Mouse (Mus musculus) fibroblast of lung, adult 2 months (primary cell): ENCODE measurements at regions not wholly inside any gene's neighbourhood (a gene's known extent, or its start where the extent isn't known, plus 50 kb on each side); places are given as distances from the start of the nearest gene placed in this dataset.
A peak's percentile ranks its signal among the peaks of the same experiment; 100 is the strongest.

Experiments used
- DNase-seq: peaks from one replicate; pipeline ENCODE4 v3.0.0-alpha.2; 2011; ENCODE audit warnings: low read depth

GRCm38 (mm10) chrX:158544021-158544420 lies 500.9 kb upstream of the Cnksr2 start:
- no peak for DNase-seq

DNA sequence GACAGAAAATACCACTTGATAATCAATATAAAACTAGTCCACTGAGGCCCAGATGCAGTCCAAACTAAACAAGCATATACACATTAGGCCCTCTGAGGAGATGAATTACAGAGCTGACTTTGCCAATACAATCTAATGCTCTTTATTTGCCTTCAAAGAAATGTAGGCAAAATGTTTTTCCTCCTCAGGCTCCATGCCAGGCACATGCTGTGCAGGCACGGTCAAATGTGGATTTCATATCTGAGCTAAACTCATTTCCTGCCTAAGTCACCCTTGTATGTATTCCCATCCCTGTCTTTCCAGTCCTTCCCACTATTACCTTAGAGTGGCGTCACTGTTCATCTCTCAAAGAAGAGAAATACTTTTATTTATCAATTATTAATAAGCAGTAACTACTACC lies 534.8 kb upstream of the Cnksr2 start:
- no peak for DNase-seq

DNA sequence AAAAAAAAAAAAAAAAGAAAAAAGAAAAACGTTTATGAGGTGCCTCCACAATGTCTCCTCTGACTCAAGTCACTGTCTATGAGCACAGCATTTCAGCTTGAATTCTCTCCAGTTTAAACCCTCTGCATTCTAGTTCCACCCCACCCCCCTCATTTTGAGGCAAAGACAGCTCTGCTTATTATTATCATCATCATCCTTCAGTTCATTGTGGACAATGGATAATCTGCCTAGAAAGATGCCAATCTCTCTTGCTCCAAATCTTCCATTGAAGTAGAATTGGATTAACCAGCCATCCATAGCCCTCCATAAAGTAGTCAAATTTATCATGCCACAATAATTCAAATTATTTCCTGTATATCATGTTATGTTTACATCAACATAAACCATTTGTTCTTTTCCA lies 570.0 kb upstream of the Cnksr2 start:
- DNase-seq = no peak

- no peak for DNase-seq
Measured at GRCm38 (mm10) chrX:158613607-158614006, 570.5 kb upstream of the Cnksr2 start.

- no peak for DNase-seq
Measured at GRCm38 (mm10) chrX:158614029-158614428, 570.9 kb upstream of the Cnksr2 start.

- DNase-seq = no peak
Measured at GRCm38 (mm10) chrX:158614452-158614851, 571.4 kb upstream of the Cnksr2 start.

DNA sequence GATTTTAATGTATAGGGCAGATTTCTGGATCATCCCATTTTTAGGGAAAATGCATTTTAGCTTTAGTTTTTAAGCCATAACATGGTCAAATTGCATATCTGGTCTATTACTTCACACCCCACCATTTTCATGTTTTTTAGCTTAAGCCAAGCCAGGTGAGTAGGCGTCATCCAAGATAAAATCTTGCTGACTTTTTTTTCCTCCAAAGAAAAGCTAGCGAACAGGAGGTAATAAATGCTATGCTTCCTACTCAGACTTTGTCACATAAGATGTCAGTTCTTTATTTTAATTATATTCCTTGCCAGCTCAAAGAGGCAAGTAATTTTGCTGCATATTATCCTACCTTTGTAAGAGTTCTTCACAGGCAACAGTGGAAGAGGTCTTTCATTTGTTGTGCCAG lies 572.0 kb upstream of the Cnksr2 start:
- DNase-seq = no peak

GRCm38 (mm10) chrX:158627390-158627789 lies 582.7 kb upstream of the Rps6ka3 start:
- no peak for DNase-seq

DNA sequence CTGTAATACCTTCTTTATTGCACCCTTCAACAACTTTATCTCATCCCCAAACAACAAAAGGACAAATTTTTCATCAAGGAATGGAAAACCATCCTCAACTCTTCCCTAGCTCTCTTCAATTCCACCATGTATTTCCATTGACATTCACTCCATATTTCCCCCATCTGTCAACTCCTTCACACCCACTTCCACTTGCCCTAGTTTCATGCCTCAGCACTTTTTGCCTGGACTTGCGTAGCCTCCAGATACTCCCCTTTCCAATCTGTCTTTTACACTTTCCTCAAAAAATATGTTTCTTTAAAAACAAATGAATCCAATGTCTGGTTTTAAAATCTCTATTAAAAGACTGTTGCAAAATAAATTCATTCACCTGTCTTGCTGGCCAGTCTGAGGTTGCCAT lies 577.7 kb upstream of the Rps6ka3 start:
- no peak for DNase-seq

DNA sequence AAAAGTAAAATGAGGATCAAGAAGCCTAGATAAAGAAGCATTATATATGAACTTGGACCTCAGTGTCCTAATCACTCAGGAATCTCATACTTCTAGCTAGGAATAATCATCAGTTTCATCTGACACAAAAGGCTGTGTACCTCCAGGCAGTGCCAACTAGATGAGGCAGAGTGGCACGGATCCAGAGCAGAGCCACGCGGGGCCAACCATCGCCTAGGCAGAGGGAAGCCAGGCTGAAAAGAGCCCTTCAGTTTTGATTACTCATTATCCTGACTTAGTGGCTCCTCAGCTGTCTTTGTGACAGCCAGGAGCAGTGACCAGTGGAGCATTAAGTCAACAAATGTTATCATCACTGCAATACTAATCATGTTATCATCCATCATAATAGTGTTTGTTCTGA lies 557.9 kb upstream of the Rps6ka3 start:
- DNase-seq = no peak

GRCm38 (mm10) chrX:158656188-158656587 lies 553.9 kb upstream of the Rps6ka3 start:
- DNase-seq = no peak

- DNase-seq = no peak
Measured at GRCm38 (mm10) chrX:158694191-158694590, 515.9 kb upstream of the Rps6ka3 start.

- DNase-seq = no peak
Measured at GRCm38 (mm10) chrX:158703411-158703810, 506.7 kb upstream of the Rps6ka3 start.

DNA sequence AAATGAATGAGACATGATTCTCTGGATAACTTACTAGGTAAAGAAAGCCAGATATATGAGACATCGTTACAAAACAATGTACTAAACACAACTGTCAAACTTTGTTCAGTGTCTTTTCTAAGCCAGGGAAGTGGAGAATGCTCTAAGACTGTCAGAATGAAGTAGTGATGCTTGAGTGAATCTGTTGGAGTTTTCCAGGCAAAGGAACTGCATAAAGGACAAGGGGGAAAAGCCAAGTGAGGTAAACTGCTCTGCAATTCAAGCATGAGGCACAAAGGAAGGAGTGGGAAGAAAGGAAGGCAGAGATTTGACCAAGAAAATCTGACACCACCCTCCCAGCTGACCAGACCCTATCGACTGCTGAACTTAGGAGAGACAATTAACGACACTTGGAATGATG lies 500.3 kb upstream of the Rps6ka3 start:
- no peak for DNase-seq

- no peak for DNase-seq
Measured at GRCm38 (mm10) chrX:158744738-158745137, 465.4 kb upstream of the Rps6ka3 start.

DNA sequence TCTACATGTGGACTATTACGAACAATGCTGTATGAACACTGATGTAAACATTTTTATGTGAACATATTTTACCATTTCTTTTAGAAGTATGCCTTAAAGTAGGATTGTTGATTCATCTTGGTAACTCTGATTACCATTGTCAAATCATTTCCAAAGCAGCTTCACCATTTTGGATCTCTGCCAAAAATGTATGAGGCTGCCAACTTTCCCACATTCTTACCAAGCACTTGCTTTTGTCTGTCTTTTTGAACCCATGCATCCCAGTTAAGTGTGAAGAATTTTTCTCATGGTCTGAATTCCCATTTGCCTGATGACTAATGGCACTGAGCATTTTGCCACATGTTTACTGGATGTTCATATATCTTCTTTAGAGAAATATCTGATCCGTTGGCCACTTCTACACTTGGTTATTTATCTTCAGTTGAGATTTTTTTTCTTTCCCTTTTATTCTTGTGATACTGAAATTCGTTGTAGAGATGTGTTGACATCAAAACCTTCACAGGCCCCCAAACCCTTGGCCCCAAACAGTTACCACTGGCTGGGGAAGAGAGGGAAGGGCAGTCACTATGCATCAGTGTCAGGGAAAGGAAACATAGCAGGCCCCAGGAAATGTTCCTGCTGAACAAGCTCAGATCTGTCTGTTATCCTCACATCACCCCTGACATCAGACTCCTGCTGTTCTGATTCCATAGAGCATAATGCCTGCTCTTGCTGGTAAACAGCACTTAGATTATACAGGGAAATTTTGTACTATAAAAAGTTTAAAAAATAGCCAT lies 464.2 kb upstream of the Rps6ka3 start:
- DNase-seq = peak; percentile 2
